Comparison of ENCODE assay signal across 1 mouse cellular context in the genomic region with DNA sequence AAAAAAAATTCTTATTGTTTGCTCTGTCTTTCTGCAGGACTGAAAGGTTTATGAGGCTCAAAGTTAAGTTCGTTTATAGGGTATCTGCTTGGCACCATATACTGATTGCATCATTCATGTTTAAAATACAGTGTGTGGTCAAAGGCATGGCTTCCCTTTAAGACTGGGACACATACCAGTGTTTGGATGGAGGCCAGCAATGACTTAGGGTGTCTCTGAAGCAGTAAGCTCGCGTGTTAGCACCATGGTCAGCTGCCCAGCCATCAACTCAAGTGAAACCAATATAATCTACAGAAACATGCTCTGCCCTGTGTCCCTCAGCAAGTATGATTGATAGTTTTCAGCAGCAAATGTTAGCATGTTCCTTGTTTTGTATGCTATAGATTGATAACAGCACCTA.
A peak's percentile ranks its signal among the peaks of the same experiment; 100 is the strongest.
TF ChIP-seq lines count a peak whose summit lies in the region.

No protein-coding gene starts in this region.

TF ChIP-seq in MEL, 35 proteins besides CTCF, POLR2A, EP300 and RAD21:
- TF ChIP-seq E2F4 (IDR thresholded peaks at IDR 0.05; ENCODE audit: borderline replicate concordance, low read depth, low read length) (no peak), JUND (IDR thresholded peaks at IDR 0.05; ENCODE audit: low read depth, low read length) (no peak), POLR2AphosphoS2 (IDR thresholded peaks at IDR 0.05; ENCODE audit: low read length) (no peak), MYC (IDR thresholded peaks at IDR 0.05; ENCODE audit: low read depth, low read length) (no peak), TAL1 (IDR thresholded peaks at IDR 0.05; ENCODE audit: low read length) (no peak), NELFE (IDR thresholded peaks at IDR 0.05; ENCODE audit: low read depth, low read length) (no peak), SIN3A (IDR thresholded peaks at IDR 0.05; ENCODE audit: low read length) (no peak), GATA1 (IDR thresholded peaks at IDR 0.05; ENCODE audit: low read depth, low read length) (no peak), USF1 (IDR thresholded peaks at IDR 0.05; ENCODE audit: low read depth, low read length) (no peak), TBP (IDR thresholded peaks at IDR 0.05; ENCODE audit: low read depth, low read length) (no peak), MXI1 (IDR thresholded peaks at IDR 0.05; ENCODE audit: low read depth, low read length) (peak; percentile 28; the same call in 1 of the 2 replicates), KAT2A (conservative IDR thresholded peaks at IDR 0.05; ENCODE audit: low read depth, low read length) (no peak), SMC3 (IDR thresholded peaks at IDR 0.05; ENCODE audit: low read depth, low read length) (no peak), MAFK (IDR thresholded peaks at IDR 0.05; ENCODE audit: borderline replicate concordance, low read depth, low read length) (no peak), MAX (IDR thresholded peaks at IDR 0.05; ENCODE audit: low read length) (0 out of 2 replicates have a peak, but pooled peaks have one; percentile 17)
